Mouse (Mus musculus) MN1 (cell line): Measurements from ENCODE around the gene Rbms2.
"Not testable (repeated sequence)": the region's sequence is repeated elsewhere in the genome, so short reads cannot be mapped to it uniquely, and the experiment has no call there.

ENCODE experiments used
- DNase-seq: peaks from one replicate; pipeline ENCODE4 v3.0.0-alpha.2; 2016; ENCODE audit warnings: low spot score

Gene Rbms2

GRCm38 (mm10) chr10:128192030-128192766 lies 12.1 kb upstream of the Rbms2 start:
- not testable (repeated sequence) for DNase-seq

- DNase-seq: no peak
Observed at GRCm38 (mm10) chr10:128191472-128191871, 11.4 kb upstream of the Rbms2 start.

- DNase-seq: peak; percentile 92
Observed at GRCm38 (mm10) chr10:128188242-128188877, 8.3 kb upstream of the Rbms2 start.

- DNase-seq: no peak
Observed at GRCm38 (mm10) chr10:128187181-128187605, 7.1 kb upstream of the Rbms2 start.

- peak; percentile 96 for DNase-seq
Observed at GRCm38 (mm10) chr10:128185959-128186358, 5.9 kb upstream of the Rbms2 start.

- peak; percentile 83 for DNase-seq
Observed at GRCm38 (mm10) chr10:128185277-128185940, 5.3 kb upstream of the Rbms2 start.

- no peak for DNase-seq
Observed at GRCm38 (mm10) chr10:128184296-128184695, 4.2 kb upstream of the Rbms2 start.

- no peak for DNase-seq
Observed at GRCm38 (mm10) chr10:128177316-128177715, 2.8 kb downstream of the Rbms2 start.

- DNase-seq: peak; percentile 91
Observed at GRCm38 (mm10) chr10:128175996-128176755, 3.9 kb downstream of the Rbms2 start.

- DNase-seq: no peak
Observed at GRCm38 (mm10) chr10:128175302-128175701, 4.8 kb downstream of the Rbms2 start.

GRCm38 (mm10) chr10:128171348-128171747 lies 8.7 kb downstream of the Rbms2 start:
- not testable (repeated sequence) for DNase-seq

GRCm38 (mm10) chr10:128167091-128167490 lies 13.0 kb downstream of the Rbms2 start:
- DNase-seq: no peak

- not testable (repeated sequence) for DNase-seq
Observed at GRCm38 (mm10) chr10:128165726-128166125, 14.4 kb downstream of the Rbms2 start.

- DNase-seq: peak; percentile 56
Observed at GRCm38 (mm10) chr10:128153978-128154377, 26.1 kb downstream of the Rbms2 start.

- DNase-seq: peak; percentile 95
Observed at GRCm38 (mm10) chr10:128150941-128151340, 29.2 kb downstream of the Rbms2 start.

GRCm38 (mm10) chr10:128149592-128149991 lies 30.5 kb downstream of the Rbms2 start:
- peak; percentile 70 for DNase-seq

GRCm38 (mm10) chr10:128148789-128149365 lies 31.2 kb downstream of the Rbms2 start:
- DNase-seq: no peak

- no peak for DNase-seq
Observed at GRCm38 (mm10) chr10:128144961-128145360, 35.1 kb downstream of the Rbms2 start.

GRCm38 (mm10) chr10:128143659-128144058 lies 36.4 kb downstream of the Rbms2 start:
- no peak for DNase-seq

- peak; percentile 37 for DNase-seq
Observed at GRCm38 (mm10) chr10:128142165-128142564, 37.9 kb downstream of the Rbms2 start.

- DNase-seq: peak; percentile 79
Observed at GRCm38 (mm10) chr10:128140236-128140952, 39.7 kb downstream of the Rbms2 start.
